Mouse (Mus musculus): ENCODE data around the gene Cox20. TPM values are rescaled to one million over a fixed set of nuclear protein-coding genes. Genes with fewer than 3 reads are reported as not detected.
"Not testable (repeated sequence)": the region's sequence is repeated elsewhere in the genome, so short reads cannot be mapped to it uniquely, and the experiment has no call there.

Gene Cox20
- polyA plus RNA-seq, 1 experiment = not detected

- TF ChIP-seq CTCF (IDR thresholded peaks at IDR 0.05; ENCODE audit: insufficient read depth, low read depth, low read length) (no peak), POLR2A (IDR thresholded peaks at IDR 0.05; ENCODE audit: insufficient read depth, low read depth, low read length) (no peak)
- H3K27ac ChIP-seq (ENCODE audit: insufficient read depth, low read depth, low read length) = peak overlapping the region; percentile 47
- WGBS = 56% methylated on average over 3 of the region's 3 CpGs
- H3K4me1 ChIP-seq (ENCODE audit: control insufficient read depth, insufficient read depth, low read length) = peaks cover 12% of the 10 kb centered on the region
- no peak overlapping the region for H3K4me3 ChIP-seq (ENCODE audit: insufficient read depth, low read depth, low read length)
Observed at GRCm38 (mm10) chr1:178291716-178292115, 27.2 kb upstream of the Cox20 start.

- no peak overlapping the region for H3K4me3 ChIP-seq (ENCODE audit: insufficient read depth, low read depth, low read length)
- no peak for TF ChIP-seq CTCF (IDR thresholded peaks at IDR 0.05; ENCODE audit: insufficient read depth, low read depth, low read length)
- no peak for TF ChIP-seq POLR2A (IDR thresholded peaks at IDR 0.05; ENCODE audit: insufficient read depth, low read depth, low read length)
- peak overlapping the region; percentile 40; the same call in 1 of the 2 replicates for H3K27ac ChIP-seq (ENCODE audit: insufficient read depth, low read depth, low read length)
- H3K4me1 ChIP-seq (ENCODE audit: control insufficient read depth, insufficient read depth, low read length) = peaks cover 12% of the 10 kb centered on the region
- 66% methylated on average over 1 of the region's 1 CpGs for WGBS
Observed at GRCm38 (mm10) chr1:178294051-178294450, 24.9 kb upstream of the Cox20 start.

- not testable (repeated sequence) for H3K4me3 ChIP-seq (ENCODE audit: insufficient read depth, low read depth, low read length); H3K27ac ChIP-seq (ENCODE audit: insufficient read depth, low read depth, low read length); H3K4me1 ChIP-seq (ENCODE audit: control insufficient read depth, insufficient read depth, low read length)
- WGBS = 96% methylated on average over 2 of the region's 2 CpGs
Observed at GRCm38 (mm10) chr1:178301261-178301660, 17.7 kb upstream of the Cox20 start.

- no peak overlapping the region for H3K4me3 ChIP-seq (ENCODE audit: insufficient read depth, low read depth, low read length)
- no peak for TF ChIP-seq POLR2A (IDR thresholded peaks at IDR 0.05; ENCODE audit: insufficient read depth, low read depth, low read length)
- no peak for TF ChIP-seq CTCF (IDR thresholded peaks at IDR 0.05; ENCODE audit: insufficient read depth, low read depth, low read length)
- H3K4me1 ChIP-seq (ENCODE audit: control insufficient read depth, insufficient read depth, low read length) = no peaks in the 10 kb centered on the region
- 18% methylated on average over 3 of the region's 3 CpGs for WGBS
- no peak overlapping the region for H3K27ac ChIP-seq (ENCODE audit: insufficient read depth, low read depth, low read length)
Observed at GRCm38 (mm10) chr1:178303425-178303824, 15.5 kb upstream of the Cox20 start.

GRCm38 (mm10) chr1:178309487-178309886 lies 9.4 kb upstream of the Cox20 start:
- Histone ChIP-seq H3K27ac (ENCODE audit: insufficient read depth, low read depth, low read length) (no peak overlapping the region), H3K4me3 (ENCODE audit: insufficient read depth, low read depth, low read length) (no peak overlapping the region), H3K4me1 (ENCODE audit: control insufficient read depth, insufficient read depth, low read length) (no peaks in the 10 kb centered on the region)
- TF ChIP-seq CTCF (IDR thresholded peaks at IDR 0.05; ENCODE audit: insufficient read depth, low read depth, low read length) (no peak), POLR2A (IDR thresholded peaks at IDR 0.05; ENCODE audit: insufficient read depth, low read depth, low read length) (no peak)
- 71% methylated on average over 2 of the region's 2 CpGs for WGBS

- H3K27ac ChIP-seq (ENCODE audit: insufficient read depth, low read depth, low read length) = no peak overlapping the region
- WGBS = 55% methylated on average over 1 of the region's 1 CpGs
- H3K4me1 ChIP-seq (ENCODE audit: control insufficient read depth, insufficient read depth, low read length) = no peaks in the 10 kb centered on the region
- no peak overlapping the region for H3K4me3 ChIP-seq (ENCODE audit: insufficient read depth, low read depth, low read length)
- TF ChIP-seq CTCF (IDR thresholded peaks at IDR 0.05; ENCODE audit: insufficient read depth, low read depth, low read length) (no peak), POLR2A (IDR thresholded peaks at IDR 0.05; ENCODE audit: insufficient read depth, low read depth, low read length) (no peak)
Observed at GRCm38 (mm10) chr1:178310128-178310527, 8.8 kb upstream of the Cox20 start.

GRCm38 (mm10) chr1:178313039-178313597 lies 5.8 kb upstream of the Cox20 start:
- no peak for TF ChIP-seq POLR2A (IDR thresholded peaks at IDR 0.05; ENCODE audit: insufficient read depth, low read depth, low read length)
- WGBS = 89% methylated on average over 1 of the region's 1 CpGs
- no peak overlapping the region for H3K27ac ChIP-seq (ENCODE audit: insufficient read depth, low read depth, low read length)

GRCm38 (mm10) chr1:178314236-178314635 lies 4.7 kb upstream of the Cox20 start:
- TF ChIP-seq CTCF (IDR thresholded peaks at IDR 0.05; ENCODE audit: insufficient read depth, low read depth, low read length) (no peak), POLR2A (IDR thresholded peaks at IDR 0.05; ENCODE audit: insufficient read depth, low read depth, low read length) (no peak)
- Histone ChIP-seq H3K4me1 (ENCODE audit: control insufficient read depth, insufficient read depth, low read length) (no peaks in the 10 kb centered on the region), H3K4me3 (ENCODE audit: insufficient read depth, low read depth, low read length) (no peak overlapping the region), H3K27ac (ENCODE audit: insufficient read depth, low read depth, low read length) (no peak overlapping the region)
- WGBS = 91% methylated on average over 2 of the region's 2 CpGs

More at GRCm38 (mm10) chr1:178313039-178313597, 5.8 kb upstream of the Cox20 start:
- Histone ChIP-seq H3K4me3 (ENCODE audit: insufficient read depth, low read depth, low read length) (no peak overlapping the region), H3K4me1 (ENCODE audit: control insufficient read depth, insufficient read depth, low read length) (no peaks in the 10 kb centered on the region)

GRCm38 (mm10) chr1:178317275-178318001 lies 1.5 kb upstream of the Cox20 start:
- WGBS = 8% methylated on average over 10 of the region's 10 CpGs
- no peak for TF ChIP-seq POLR2A (IDR thresholded peaks at IDR 0.05; ENCODE audit: insufficient read depth, low read depth, low read length)
- TF ChIP-seq CTCF (IDR thresholded peaks at IDR 0.05; ENCODE audit: insufficient read depth, low read depth, low read length) = no peak
- peak overlapping the region; percentile 98; the same call in 1 of the 2 replicates for H3K27ac ChIP-seq (ENCODE audit: insufficient read depth, low read depth, low read length)
- H3K4me3 ChIP-seq (ENCODE audit: insufficient read depth, low read depth, low read length) = no peak overlapping the region
- H3K4me1 ChIP-seq (ENCODE audit: control insufficient read depth, insufficient read depth, low read length) = no peaks in the 10 kb centered on the region

Measured in olfactory bulb, adult 2 months (tissue).